Mouse (Mus musculus) intestine, embryonic 14.5 days (tissue): ENCODE data around the gene Smarcc2. TPM values are rescaled to one million over a fixed set of nuclear protein-coding genes. Genes with fewer than 3 reads are reported as not detected.
A peak's percentile ranks its signal among the peaks of the same experiment; 100 is the strongest.

Source experiments
- ATAC-seq: fragments of 200-750 bp; cut with Nextera tagmentation; replicated peaks from 2 replicates; pipeline ENCODE4 v1.8.0; 2017; ENCODE audit warnings: low read depth, moderate number of reproducible peaks, moderate TSS enrichment, moderate library complexity; ENCODE audit not compliant: low FRiP score, low TSS enrichment
- DNase-seq: peaks from one replicate; pipeline ENCODE4 v3.0.0-alpha.2; 2018; ENCODE audit warnings: low spot score
- H3K27ac ChIP-seq: fragments of 300-500 bp; sonication (generic); 2 replicates; pipeline ENCODE4 v1.5.1; 2014; ENCODE audit warnings: low read depth, mild to moderate bottlenecking, control low read depth
- H3K27me3 ChIP-seq: fragments of 300-500 bp; sonication (generic); replicated peaks from 2 replicates; pipeline ENCODE4 v1.6.1; 2014; ENCODE audit warnings: low read length, control low read depth; ENCODE audit not compliant: control insufficient read depth, insufficient read depth
- H3K36me3 ChIP-seq: fragments of 300-500 bp; sonication (generic); 2 replicates; pipeline ENCODE4 v1.6.1; 2014; ENCODE audit warnings: low read length, control low read depth; ENCODE audit not compliant: control insufficient read depth, insufficient read depth
- H3K4me1 ChIP-seq: fragments of 300-500 bp; sonication (generic); replicated peaks from 2 replicates; pipeline ENCODE4 v1.6.1; 2014; ENCODE audit warnings: low read length, control low read depth, mixed read lengths; ENCODE audit not compliant: control insufficient read depth, insufficient read depth
- H3K4me2 ChIP-seq: fragments of 300-500 bp; sonication (generic); 2 replicates; pipeline ENCODE4 v1.6.1; 2014; ENCODE audit warnings: low read length
- H3K4me3 ChIP-seq: fragments of 300-500 bp; sonication (generic); 2 replicates; pipeline ENCODE4 v1.5.1; 2014; ENCODE audit warnings: low read depth, low read length, control low read depth, mixed read lengths
- H3K9ac ChIP-seq: fragments of 300-500 bp; sonication (generic); 2 replicates; pipeline ENCODE4 v1.6.1; 2014; ENCODE audit warnings: mild to moderate bottlenecking, low read length
- H3K9me3 ChIP-seq: fragments of 300-500 bp; sonication (generic); 2 replicates; pipeline ENCODE4 v1.6.1; 2016; ENCODE audit warnings: low read length, control low read depth; ENCODE audit not compliant: control insufficient read depth
- WGBS: fragments of 180-500 bp; shearing (Covaris S2); extraction: QIAGEN DNeasy Blood & Tissue Kit; methylation state at CpG from one replicate; pipeline ENCODE4 v1.1.7; 2014; 5-methylcytosine and 5-hydroxymethylcytosine counted together
- polyA plus RNA-seq: library from polyadenylated mRNA; unstranded; fragments of >200 nt; fragmentation: Nextera tagmentation; extraction: Ambion mirVana; gene quantifications from 2 replicates; pipeline ENCODE4 v1.2.1, GENCODE M21; 2014

The Smarcc2 gene
- polyA plus RNA-seq, 1 experiment from 2014 or later = 71.9 TPM

- 16% methylated on average over 11 of the region's 11 CpGs for WGBS
- Histone ChIP-seq H3K4me1 (peaks cover 9% of the 10 kb centered on the region), H3K36me3 (peaks cover 22% of the 10 kb centered on the region), H3K27me3 (no peaks in the 10 kb centered on the region), H3K4me2 (peak overlapping the region; percentile 82), H3K9ac (peak overlapping the region; percentile 64), H3K4me3 (peak overlapping the region; percentile 78), H3K9me3 (no peaks in the 10 kb centered on the region), H3K27ac (peak overlapping the region; percentile 73; the same call in 1 of the 2 replicates)
- DNase-seq (no peak), ATAC-seq (no peak)
These were observed 65.2 kb downstream of the Smarcc2 start for GRCm38 (mm10) chr10:128524111-128524731.

DNA sequence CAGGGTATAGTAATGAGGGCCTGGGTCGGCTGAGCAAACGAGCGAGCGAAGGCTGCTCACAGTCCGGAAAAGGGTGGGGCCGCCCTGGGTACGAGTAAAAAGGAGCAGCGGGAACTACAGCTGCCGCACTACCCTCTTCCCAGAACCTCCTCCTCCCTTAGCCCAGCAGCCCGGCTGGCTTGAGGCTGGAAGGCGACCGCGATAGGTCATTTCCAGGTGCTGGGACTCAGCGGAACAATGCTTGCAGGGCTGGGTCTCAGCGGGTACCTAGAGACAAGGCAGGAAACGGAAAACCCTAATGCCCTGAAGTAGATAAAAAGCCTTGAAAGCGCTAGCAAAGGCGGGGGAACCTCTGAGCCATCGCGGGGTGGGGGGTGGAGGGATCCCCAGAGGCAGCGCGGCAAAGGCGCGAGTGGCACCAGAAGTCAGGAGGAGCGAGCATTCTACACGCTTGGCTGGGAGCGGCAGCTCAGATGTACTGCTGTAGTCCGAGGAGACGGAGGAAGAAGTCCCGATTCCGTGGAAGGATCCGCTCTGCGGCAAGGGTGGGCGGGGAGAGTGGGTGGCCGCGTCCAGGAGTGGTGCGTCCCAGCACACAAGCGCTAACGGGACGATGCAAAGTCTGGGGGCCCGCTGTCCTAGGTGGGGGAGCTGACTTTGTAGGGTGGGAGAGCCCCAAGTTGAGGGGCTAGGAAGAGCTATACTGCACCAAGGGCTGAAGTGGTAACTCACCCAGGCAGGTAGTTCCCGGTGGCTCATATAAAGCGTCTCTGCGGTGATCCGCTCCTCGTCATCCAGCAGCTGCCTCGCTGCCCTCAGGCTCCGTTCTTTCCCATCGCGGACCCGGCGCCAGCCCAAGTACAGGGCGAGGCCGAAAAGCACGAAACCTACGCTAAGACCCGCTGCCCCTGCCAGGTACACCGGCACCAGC, 65.9 kb downstream of the Smarcc2 start:
- ATAC-seq = peak; percentile 37
- peak; percentile 91 for DNase-seq
- H3K4me2 ChIP-seq = peak overlapping the region; percentile 82
- H3K27ac ChIP-seq = peak overlapping the region; percentile 73; the same call in 1 of the 2 replicates
- H3K27me3 ChIP-seq = no peaks in the 10 kb centered on the region
- H3K9ac ChIP-seq = peak overlapping the region; percentile 64
- peaks cover 9% of the 10 kb centered on the region for H3K4me1 ChIP-seq
- peaks cover 21% of the 10 kb centered on the region for H3K36me3 ChIP-seq
- H3K9me3 ChIP-seq = no peaks in the 10 kb centered on the region
- WGBS = under 1% methylated on average over 58 of the region's 58 CpGs
- peak overlapping the region; percentile 78 for H3K4me3 ChIP-seq

DNA sequence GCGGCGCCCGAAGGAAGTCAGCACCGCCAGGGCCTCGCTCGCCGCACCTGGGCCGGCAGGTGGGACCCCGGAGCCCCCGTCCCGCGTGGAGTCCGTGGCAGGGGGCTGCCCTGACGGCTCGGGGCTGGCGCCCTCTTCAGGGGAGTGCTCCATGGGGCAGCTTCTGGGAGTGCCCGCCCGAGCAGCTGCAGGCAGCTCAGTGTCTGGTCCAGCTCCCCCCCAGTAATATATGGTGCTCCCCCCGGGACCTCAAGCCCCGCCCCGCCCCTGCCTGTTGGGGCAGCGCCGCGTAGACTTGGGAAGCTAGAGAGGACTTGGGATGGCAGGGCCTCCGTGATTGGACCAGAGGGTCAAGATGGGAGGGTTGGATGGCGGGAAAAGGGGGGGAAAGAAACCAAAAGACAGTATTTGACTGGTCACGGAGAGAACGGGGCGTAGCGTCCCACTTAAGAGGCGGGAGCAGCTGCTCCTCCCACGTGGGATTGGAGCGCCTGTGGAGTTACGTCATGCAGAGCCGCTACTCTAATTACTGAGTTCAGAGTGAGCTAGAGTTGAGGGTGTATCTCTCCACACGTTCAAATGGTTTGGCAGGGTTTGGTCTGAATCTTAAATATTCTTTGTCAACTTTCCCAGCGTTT, 66.7 kb downstream of the Smarcc2 start, which contains the start of gene Esyt1:
TSS of gene Esyt1 (minus strand) at position 201 of the 638 bp plus-strand sequence.
- H3K27me3 ChIP-seq = no peaks in the 10 kb centered on the region
- DNase-seq (no peak), ATAC-seq (peak; percentile 97)
- H3K27ac ChIP-seq = peak within 1 kb of the TSS; percentile 73
- H3K9ac ChIP-seq = peak within 1 kb of the TSS; percentile 64
- WGBS = under 1% methylated on average over 37 of the region's 37 CpGs
- H3K4me3 ChIP-seq = peak within 1 kb of the TSS; percentile 78
- H3K9me3 ChIP-seq = no peaks in the 10 kb centered on the region
- H3K36me3 ChIP-seq = peaks cover 14% of the 10 kb centered on the region
- peaks cover 9% of the 10 kb centered on the region for H3K4me1 ChIP-seq
- peak within 1 kb of the TSS; percentile 82 for H3K4me2 ChIP-seq

GRCm38 (mm10) chr10:128526366-128527356, 67.6 kb downstream of the Smarcc2 start:
- Histone ChIP-seq H3K9ac (peak overlapping the region; percentile 38), H3K27ac (peak overlapping the region; percentile 71), H3K36me3 (peaks cover 7% of the 10 kb centered on the region), H3K27me3 (no peaks in the 10 kb centered on the region), H3K4me2 (peak overlapping the region; percentile 82), H3K4me3 (peak overlapping the region; percentile 78), H3K9me3 (no peaks in the 10 kb centered on the region), H3K4me1 (peaks cover 9% of the 10 kb centered on the region)
- 30% methylated on average over 28 of the region's 28 CpGs for WGBS
- ATAC-seq (0 out of 2 replicates have a peak, but pooled peaks have one; percentile 21), DNase-seq (peak; percentile 75)

DNA sequence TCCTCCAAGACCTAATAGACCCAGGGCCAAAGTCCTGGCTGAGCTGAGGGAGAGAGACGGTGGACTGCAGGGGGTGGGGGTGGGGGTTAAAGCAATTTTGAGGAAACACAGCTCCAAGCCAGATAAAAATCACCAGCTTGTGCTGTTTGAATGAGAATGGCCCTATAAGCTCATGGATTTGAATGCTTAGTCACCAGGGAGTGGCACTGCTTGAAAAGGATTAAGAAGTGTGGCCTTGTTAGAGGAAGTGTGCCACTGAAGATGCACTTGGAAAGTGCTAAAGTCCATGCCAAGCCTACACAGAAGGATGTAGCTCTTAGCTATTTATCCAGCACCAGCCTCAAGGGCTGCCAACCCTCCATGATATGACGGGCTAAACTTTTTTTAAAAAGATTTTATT, 76.2 kb downstream of the Smarcc2 start:
- H3K27me3 ChIP-seq = no peaks in the 10 kb centered on the region
- H3K27ac ChIP-seq = no peak overlapping the region
- H3K36me3 ChIP-seq = no peaks in the 10 kb centered on the region
- ATAC-seq (no peak), DNase-seq (no peak)
- H3K9me3 ChIP-seq = no peaks in the 10 kb centered on the region
- no peak overlapping the region for H3K4me3 ChIP-seq
- 79% methylated on average over 2 of the region's 2 CpGs for WGBS
- H3K9ac ChIP-seq = no peak overlapping the region
- no peak overlapping the region for H3K4me2 ChIP-seq
- 0 out of 2 replicates have a peak, but pooled peaks cover 4% of the 10 kb centered on the region for H3K4me1 ChIP-seq

DNA sequence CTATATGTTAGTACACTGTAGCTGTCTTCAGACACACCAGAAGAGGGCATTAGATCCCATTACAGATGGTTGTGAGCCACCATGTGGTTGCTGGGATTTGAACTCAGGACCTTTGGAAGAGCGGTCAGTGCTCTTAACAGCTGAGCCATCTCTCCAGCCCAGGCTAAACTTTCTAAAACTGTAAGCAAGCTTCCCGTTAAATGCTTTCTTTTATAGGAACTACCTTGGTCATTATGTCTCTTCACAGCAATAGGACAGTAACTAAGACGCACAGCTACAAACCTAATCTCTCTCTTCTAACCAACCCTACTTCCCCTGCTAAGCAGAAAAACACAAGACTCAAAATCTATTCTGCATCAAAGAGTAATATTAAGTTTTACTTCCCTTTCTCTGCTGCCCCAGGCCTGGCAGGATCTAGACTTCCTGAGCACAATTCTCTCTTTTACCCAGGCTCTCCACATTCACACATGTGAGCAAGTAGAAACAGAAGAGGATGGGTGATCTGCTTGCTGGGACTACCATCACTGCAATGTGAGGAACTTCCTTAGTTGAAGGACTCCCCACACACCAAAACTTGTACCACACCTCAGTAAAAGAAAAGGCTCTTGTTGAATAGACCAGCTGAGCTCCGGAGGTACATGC, 76.7 kb downstream of the Smarcc2 start:
- Histone ChIP-seq H3K9me3 (no peaks in the 10 kb centered on the region), H3K27ac (peak overlapping the region; percentile 43), H3K9ac (no peak overlapping the region), H3K4me3 (peak overlapping the region; percentile 21), H3K27me3 (no peaks in the 10 kb centered on the region), H3K4me1 (0 out of 2 replicates have a peak, but pooled peaks cover 4% of the 10 kb centered on the region), H3K36me3 (no peaks in the 10 kb centered on the region), H3K4me2 (peak overlapping the region; percentile 44)
- ATAC-seq (0 out of 2 replicates have a peak, but pooled peaks have one; percentile 1), DNase-seq (no peak)
- 77% methylated on average over 4 of the region's 4 CpGs for WGBS

DNA sequence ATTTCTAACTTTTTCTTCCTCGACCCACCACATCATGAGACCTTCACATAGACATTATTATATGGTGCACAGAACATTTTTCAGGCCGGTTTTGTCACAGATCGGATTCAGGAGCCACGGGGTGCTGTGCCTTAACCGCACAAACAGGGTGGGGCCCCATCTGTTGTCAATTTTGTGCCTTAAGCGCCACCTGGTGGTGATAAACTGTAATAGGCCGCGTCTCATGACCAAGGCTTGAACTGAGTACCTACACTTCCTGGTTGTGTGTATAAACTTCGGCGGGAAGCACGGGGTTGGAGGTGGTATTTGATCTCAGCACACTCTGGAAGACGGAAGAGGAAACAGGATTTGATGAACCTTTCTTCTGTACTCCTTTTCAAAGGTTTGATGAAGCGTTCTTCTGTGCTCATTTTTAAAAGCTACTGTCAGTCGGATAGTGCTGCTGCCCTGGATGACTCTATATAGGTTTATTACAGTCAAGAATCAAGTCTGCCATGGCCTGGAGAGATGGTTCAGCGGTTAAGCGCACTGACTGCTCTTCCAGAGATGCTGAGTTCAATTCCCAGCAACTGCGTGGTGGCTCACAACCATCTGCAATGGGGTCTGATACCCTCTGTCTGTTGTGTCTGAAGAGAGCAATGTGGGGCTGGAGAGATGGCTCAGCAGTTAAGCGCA, 77.4 kb downstream of the Smarcc2 start:
- H3K4me3 ChIP-seq = peak overlapping the region; percentile 21
- no peak overlapping the region for H3K9ac ChIP-seq
- peak overlapping the region; percentile 43 for H3K27ac ChIP-seq
- ATAC-seq (peak; percentile 88), DNase-seq (peak; percentile 90)
- peak overlapping the region; percentile 44 for H3K4me2 ChIP-seq
- WGBS = 14% methylated on average over 18 of the region's 18 CpGs
- H3K27me3 ChIP-seq = no peaks in the 10 kb centered on the region
- H3K4me1 ChIP-seq = 0 out of 2 replicates have a peak, but pooled peaks cover 4% of the 10 kb centered on the region
- H3K9me3 ChIP-seq = no peaks in the 10 kb centered on the region
- no peaks in the 10 kb centered on the region for H3K36me3 ChIP-seq
